In genomic region chr3:68954487-68954886, GRCm38 (mm10) we compare ENCODE assay signal across 8 mouse cellular contexts. TPM values are rescaled to one million over a fixed set of nuclear protein-coding genes. Genes with fewer than 3 reads are reported as not detected.
DNase-seq lines count a peak whose midpoint lies in the region; ATAC-seq lines count a peak whose summit lies in the region.
"Had no signal": no experiment of that assay in that cellular context is flagged by ENCODE, and none has a peak within 500 bp of the region (broad histone marks: within the 10 kb centered on the region; RNA-seq: fewer than 3 reads in every experiment).

No protein-coding gene starts in this region.

- no peak for ATAC-seq in kidney, embryonic 14.5 days (ENCODE audit: low FRiP score, low TSS enrichment)

- no peaks in the 10 kb centered on the region for H3K4me1 ChIP-seq in kidney, embryonic 14.5 days (ENCODE audit: control insufficient read depth, insufficient read depth, low read length)
- H3K4me1 ChIP-seq: embryonic facial prominence, embryonic 15.5 days had no signal

- no peak overlapping the region for H3K27ac ChIP-seq in kidney, embryonic 14.5 days (ENCODE audit: low read depth, low read length)
- H3K27ac ChIP-seq: embryonic facial prominence, embryonic 15.5 days had no signal

- no peaks in the 10 kb centered on the region; the same call in 1 of the 2 replicates for H3K36me3 ChIP-seq in kidney, embryonic 14.5 days (ENCODE audit: control insufficient read depth, insufficient read depth, low read length)
- H3K36me3 ChIP-seq: embryonic facial prominence, embryonic 15.5 days had no signal

- peak; percentile 38 for DNase-seq in kidney, postnatal 10 days
- peak; percentile 80 for DNase-seq in 416B (ENCODE audit: low read depth)
- DNase-seq in CD4-positive, CD25-positive, alpha-beta regulatory T cell, adult 2 months (ENCODE audit: low read depth, low spot score) = peak; percentile 73
- peak; percentile 31 for DNase-seq in embryo, embryonic 11.5 days (ENCODE audit: low read depth, low spot score)
- no peak for DNase-seq in urinary bladder, postnatal 4 days (ENCODE audit: low spot score in 2 of 2)
- DNase-seq in right cerebral cortex, postnatal 14 days = no peak

- H3K27me3 ChIP-seq in kidney, embryonic 14.5 days (ENCODE audit: control insufficient read depth, insufficient read depth, low read length) = no peaks in the 10 kb centered on the region
- H3K27me3 ChIP-seq: embryonic facial prominence, embryonic 15.5 days had no signal

- WGBS in kidney, embryonic 14.5 days = 54% methylated on average over 6 of the region's 6 CpGs

- no peak overlapping the region for H3K4me3 ChIP-seq in kidney, embryonic 14.5 days (ENCODE audit: low read length)
- H3K4me3 ChIP-seq: embryonic facial prominence, embryonic 15.5 days had no signal

- no peak overlapping the region for H3K4me2 ChIP-seq in kidney, embryonic 14.5 days (replicated peaks; ENCODE audit: low read depth, low read length)
- H3K4me2 ChIP-seq: embryonic facial prominence, embryonic 15.5 days had no signal

- H3K9me3 ChIP-seq in kidney, embryonic 14.5 days (ENCODE audit: control insufficient read depth, low read length) = no peaks in the 10 kb centered on the region
- H3K9me3 ChIP-seq: embryonic facial prominence, embryonic 15.5 days had no signal

- H3K9ac ChIP-seq in kidney, embryonic 14.5 days (ENCODE audit: low read depth, low read length) = no peak overlapping the region
- H3K9ac ChIP-seq: embryonic facial prominence, embryonic 15.5 days had no signal

RNA-seq across cellular contexts. Expression of gene Ift80, which starts 49.9 kb away (rescaled TPM):
- polyA plus RNA-seq in kidney, embryonic 14.5 days (2014; fragmentation: Nextera tagmentation; extraction: Ambion mirVana) = 11.3 and 22.1 TPM in 2 replicates

RNA-seq across cellular contexts. Expression of gene Smc4, which starts 50.1 kb away (rescaled TPM):
- 189 and 208 TPM in 2 replicates for polyA plus RNA-seq in kidney, embryonic 14.5 days (2014; fragmentation: Nextera tagmentation; extraction: Ambion mirVana)

Comparison
In these comparisons a context has a peak if more than half of its experiments do, and no peak if none do; other contexts are left out.
1. DNase-seq: peak in kidney, postnatal 10 days (single experiment), 416B (single experiment), CD4-positive, CD25-positive, alpha-beta regulatory T cell, adult 2 months (single experiment) and embryo, embryonic 11.5 days (single experiment); none in urinary bladder, postnatal 4 days (0 of 2) and right cerebral cortex, postnatal 14 days (single experiment).